Mouse (Mus musculus) thymus, adult 2 months (tissue): Measurements from ENCODE around the gene Gm11127.

Experiments used
- CTCF ChIP-seq: fragments of 200-500 bp; IDR thresholded peaks from 2 replicates; pipeline ENCODE4 v1.5.1; 2012; ENCODE audit warnings: mild to moderate bottlenecking, control low read depth, low read length, moderate library complexity, borderline replicate concordance; ENCODE audit not compliant: control insufficient read depth, poor library complexity, insufficient read depth; ENCODE audit errors: extremely low read depth
- POLR2A ChIP-seq: fragments of 200-500 bp; IDR thresholded peaks from 2 replicates; pipeline ENCODE4 v1.6.1; 2012; ENCODE audit warnings: mild to moderate bottlenecking, low read length, control low read depth, moderate library complexity; ENCODE audit not compliant: control insufficient read depth, poor library complexity, insufficient read depth; ENCODE audit errors: extremely low read depth

GRCm38 (mm10) chr17:36043286-36043685 lies 14.9 kb downstream of the Gm11127 start:
- TF ChIP-seq CTCF (no peak), POLR2A (no peak)
